Mouse (Mus musculus) thymus, postnatal 36 days (tissue): ENCODE data around the gene Gadl1.

Source experiments
- DNase-seq, 2 experiments: peaks; one replicate each; pipeline ENCODE4 v3.0.0; 2022; ENCODE audit warnings: mixed read lengths in 2 of 2

Gene Gadl1

GRCm38 (mm10) chr9:115937915-115938314, 28.7 kb downstream of the Gadl1 start:
- DNase-seq, result no peak

GRCm38 (mm10) chr9:115939420-115939819, 30.2 kb downstream of the Gadl1 start:
- DNase-seq, result no peak

DNA sequence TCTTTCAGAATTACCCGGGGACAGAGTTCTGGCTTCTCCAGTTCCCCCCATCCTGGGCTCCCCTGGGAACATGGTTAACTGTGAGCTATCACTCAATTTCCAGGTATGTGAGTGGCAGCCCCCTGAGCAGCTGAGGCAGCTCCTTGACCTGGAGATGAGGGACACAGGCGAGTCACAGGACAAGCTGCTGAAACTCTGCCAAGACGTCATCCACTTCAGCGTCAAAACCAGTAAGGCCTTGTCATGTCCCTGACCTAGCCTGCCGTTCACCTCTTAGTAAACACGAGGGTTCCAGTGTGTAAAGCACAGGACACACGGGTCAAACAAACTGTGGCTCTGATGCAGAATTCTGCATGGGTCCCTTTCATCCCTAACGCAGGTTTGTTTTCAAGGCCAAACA, 31.9 kb downstream of the Gadl1 start:
- DNase-seq, result no peak

- DNase-seq, result no peak
These were observed 33.2 kb downstream of the Gadl1 start for GRCm38 (mm10) chr9:115942486-115942885.

- peak; percentile 6 to 12 for DNase-seq
These were observed 33.7 kb downstream of the Gadl1 start for GRCm38 (mm10) chr9:115942989-115943388.

GRCm38 (mm10) chr9:115943577-115944320, 34.5 kb downstream of the Gadl1 start:
- DNase-seq, result no peak

DNA sequence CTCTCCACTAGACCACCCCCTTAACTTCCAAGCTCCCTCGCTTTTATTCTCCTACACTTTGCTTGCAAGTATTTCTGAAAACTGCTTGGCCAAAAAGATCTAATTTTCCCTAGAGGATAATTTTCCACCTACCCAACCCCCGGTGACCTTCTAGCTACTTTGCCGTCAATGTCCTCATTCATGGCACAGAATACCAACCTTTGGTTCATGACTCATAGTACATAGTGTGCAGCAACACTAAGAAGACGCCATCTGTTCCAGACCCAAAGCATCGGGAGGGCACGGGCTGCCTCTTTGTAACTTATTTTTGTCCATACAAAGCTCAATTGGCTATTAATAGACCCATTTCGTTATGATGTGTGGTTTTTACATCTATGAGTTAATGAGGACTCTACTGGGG, 55.8 kb downstream of the Gadl1 start:
- no peak for DNase-seq

DNA sequence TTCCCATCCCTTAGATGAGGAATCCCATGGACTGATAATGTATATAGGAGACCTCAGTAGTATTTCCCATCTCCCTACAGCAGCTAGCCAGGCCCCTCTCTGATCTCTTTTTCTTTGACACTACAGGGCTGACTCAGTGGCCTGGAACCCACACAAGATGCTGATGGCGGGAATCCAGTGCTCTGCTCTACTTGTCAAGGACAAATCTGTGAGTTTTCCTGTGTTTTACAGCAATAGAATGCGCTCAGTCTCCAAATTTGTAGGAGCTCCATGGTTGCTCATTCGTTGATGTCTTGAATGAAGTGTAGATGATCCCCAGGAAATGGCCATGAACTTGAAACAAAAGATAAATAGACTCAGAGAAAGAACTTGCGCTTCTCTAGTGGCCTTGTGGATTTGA, 56.9 kb downstream of the Gadl1 start:
- no peak for DNase-seq

DNA sequence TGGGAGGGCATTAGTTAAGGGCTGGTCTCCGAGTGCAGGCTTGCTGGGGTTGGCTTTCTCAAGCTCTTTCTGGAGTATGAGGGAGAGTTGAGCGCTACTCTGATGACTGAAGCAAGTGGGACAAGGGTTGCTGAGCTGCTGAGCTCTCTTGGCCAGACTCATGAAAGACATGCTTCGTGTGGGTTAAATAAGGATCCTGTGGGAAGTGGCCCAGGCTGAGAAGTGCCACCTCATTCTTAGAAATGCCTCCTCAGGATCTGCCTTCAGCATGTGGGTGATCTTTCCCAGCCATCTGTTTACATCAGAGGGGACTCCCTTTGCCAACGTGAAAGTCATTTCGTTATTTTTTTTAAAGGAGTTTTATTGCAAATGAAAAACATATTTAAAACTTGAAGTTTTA, 57.5 kb downstream of the Gadl1 start:
- DNase-seq, result no peak

GRCm38 (mm10) chr9:115967638-115968037, 58.4 kb downstream of the Gadl1 start:
- no peak for DNase-seq

DNA sequence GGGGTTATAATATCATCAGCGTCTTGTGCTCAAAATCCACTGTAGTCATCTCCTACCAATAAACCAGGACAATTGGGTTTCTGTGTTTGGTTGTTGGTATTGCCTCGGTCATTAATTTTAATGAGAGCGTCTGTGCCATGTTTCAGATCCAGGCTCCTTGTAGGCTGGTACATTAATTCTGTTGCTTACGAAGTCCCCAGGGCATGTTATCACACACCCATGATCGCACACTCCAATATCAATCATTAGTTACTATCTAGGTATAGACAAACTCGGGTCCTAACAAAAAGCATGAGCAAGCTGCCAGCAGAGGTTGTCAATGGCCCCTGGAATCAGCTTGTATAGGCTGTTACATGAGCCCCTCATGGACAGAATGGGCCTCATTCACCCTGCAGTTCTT, 67.6 kb downstream of the Gadl1 start:
- no peak for DNase-seq

DNA sequence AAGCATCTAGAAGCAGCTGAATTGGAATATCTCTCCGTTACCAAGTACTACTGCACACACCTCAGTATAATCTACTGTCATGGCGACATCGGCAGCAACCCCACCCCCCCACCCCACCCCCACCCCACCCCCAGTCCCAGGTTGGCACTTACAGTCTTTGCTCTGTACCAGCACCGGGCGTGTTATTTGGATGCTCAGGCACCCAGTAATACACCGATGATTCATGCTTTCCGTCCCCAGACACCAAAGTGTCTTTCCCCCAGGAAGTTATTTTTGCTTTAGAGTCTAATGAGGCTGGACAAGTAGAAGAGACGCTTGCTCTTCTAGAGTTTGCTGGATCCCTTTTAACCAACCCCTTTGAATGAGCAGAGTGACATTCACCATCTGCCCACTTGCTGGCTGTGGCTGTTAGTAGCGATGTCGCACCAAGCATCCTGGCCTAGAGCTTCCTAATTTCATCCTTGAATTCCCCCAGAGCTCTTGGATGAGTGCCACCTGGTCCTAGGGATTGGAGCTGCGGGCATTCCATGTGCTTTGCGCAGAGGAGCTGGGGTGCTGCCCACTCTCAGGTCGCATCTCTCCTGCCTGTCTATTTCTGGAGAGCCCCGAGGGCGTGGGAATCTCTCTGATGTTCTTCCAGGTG, 68.5 kb downstream of the Gadl1 start:
- no peak for DNase-seq

DNA sequence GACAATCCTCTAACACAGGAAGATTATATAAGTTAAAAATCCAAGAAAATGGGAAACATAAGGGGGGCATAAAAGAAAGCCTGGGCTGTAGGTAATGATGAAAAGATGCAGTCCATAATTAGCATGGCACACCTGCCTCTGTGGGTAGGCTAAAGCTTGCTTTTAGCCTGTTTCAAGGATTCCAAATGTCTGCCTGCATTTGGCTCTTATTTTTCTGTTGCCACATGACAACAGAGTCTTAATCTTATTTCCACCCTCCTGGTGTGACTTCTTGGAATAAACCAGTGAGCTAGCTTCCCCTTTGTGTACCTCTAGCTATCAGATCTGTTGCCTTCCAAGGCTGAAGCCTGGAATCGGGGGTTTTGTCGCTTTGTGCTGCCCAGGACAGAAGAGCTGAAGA, 69.2 kb downstream of the Gadl1 start:
- DNase-seq, result no peak

- peak in 1 of 2 experiments; percentile 8 for DNase-seq
These were observed 81.4 kb downstream of the Gadl1 start for GRCm38 (mm10) chr9:115990661-115991060.

DNA sequence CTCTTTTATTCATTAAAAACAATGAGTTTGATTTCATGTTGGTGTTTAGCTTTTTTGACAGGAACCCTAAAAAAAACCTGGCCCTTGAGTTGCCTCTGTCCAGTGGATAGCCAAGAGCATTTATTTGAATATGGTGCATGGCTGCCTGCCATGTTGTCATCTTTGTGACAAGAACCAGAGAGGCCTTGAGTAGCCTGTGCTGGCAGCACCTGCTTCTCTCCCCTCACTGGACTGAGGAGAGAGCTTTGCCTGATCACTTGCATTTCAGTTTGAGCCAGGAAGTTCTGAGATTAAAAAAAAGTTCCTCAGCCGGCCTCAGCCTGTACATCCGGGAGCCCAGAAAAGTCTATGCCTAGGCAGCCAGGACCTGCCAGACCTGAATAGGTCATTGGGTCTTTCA, 85.5 kb downstream of the Gadl1 start:
- no peak for DNase-seq

DNA sequence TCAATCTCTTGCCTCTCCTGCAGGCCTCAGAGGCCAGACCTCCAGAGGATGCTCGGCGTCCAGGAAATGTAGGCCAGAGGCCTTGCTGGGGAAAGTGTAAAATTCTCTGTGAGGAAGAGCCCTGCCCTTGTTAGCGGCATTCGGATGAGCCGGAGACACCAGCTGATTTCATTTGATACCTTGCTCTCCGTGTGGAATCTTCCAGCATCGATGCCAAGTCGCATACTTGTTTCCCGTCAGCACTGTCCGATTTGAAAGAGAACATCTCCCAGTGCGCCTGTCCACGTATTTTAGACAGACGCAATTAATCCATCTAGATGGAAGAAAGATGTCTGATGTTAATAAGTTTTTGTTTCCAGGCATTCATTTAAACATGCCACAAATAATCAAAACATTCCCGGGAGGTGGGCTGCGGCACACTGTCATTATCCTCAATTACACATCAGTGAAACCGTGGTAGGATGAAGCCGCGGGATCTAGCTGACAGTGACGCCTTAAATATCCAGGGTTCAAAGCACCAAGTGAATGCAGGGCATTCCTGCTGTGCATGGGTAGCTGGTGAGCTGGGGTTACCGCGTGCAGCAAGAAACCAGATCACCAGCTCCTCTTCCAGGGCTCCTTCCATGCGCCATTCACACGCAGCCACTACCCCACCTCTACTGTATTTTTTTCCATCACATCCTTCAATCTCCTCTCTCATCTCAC, 86.8 kb downstream of the Gadl1 start:
- DNase-seq, result no peak

DNA sequence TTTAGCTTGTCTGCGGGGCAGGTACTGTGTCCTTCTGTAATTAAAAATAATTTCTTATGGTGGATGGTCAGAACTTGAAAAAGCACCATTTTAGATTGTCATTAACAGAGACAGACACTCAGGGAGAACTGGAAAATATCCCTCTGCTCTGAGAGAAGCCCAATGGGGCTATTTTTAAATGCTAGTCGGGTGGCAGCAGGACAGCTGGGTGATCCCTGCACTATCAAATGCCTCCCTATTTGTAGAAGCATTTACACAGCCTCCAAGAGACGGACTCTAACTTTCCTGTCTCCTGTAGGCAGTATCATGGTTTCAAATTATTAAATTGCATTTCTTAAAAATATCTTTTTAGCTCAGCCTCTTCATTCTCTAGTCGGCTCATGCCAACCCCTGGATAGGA, 89.1 kb downstream of the Gadl1 start:
- DNase-seq, result no peak

- no peak for DNase-seq
These were observed 90.2 kb downstream of the Gadl1 start for GRCm38 (mm10) chr9:115999361-115999990.

GRCm38 (mm10) chr9:116013911-116014310, 104.7 kb downstream of the Gadl1 start:
- DNase-seq, result no peak

- DNase-seq, result no peak
These were observed 107.0 kb downstream of the Gadl1 start for GRCm38 (mm10) chr9:116016221-116016620.

GRCm38 (mm10) chr9:116017091-116017490, 107.8 kb downstream of the Gadl1 start:
- DNase-seq, result no peak

GRCm38 (mm10) chr9:116018586-116018985, 109.3 kb downstream of the Gadl1 start:
- no peak for DNase-seq

DNA sequence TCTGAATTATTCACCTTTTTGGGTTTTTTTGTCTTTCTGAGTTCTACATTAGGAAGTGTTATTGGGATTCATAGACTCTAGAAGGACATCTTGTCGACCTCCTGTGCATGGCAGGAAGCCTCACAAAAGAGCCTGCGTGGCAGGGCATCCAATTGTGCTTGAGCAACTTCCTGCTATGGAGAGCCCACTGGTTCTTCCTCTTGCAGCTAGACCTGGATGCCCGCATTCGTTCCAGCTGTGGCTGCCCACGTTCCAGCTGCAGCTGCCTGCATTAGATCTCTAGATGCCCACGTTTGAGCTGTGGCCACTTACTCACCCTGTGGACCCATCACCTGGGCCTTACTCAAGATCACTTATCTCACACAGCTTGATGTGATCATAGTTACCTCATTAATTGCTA, 116.1 kb downstream of the Gadl1 start:
- DNase-seq, result no peak

GRCm38 (mm10) chr9:116029076-116029475, 119.8 kb downstream of the Gadl1 start:
- no peak for DNase-seq
